Mouse (Mus musculus): ENCODE results near the gene Plin2. TPM values are rescaled to one million over a fixed set of nuclear protein-coding genes. Genes with fewer than 3 reads are reported as not detected.

Gene Plin2
- polyA plus RNA-seq, 1 experiment from 2014 or later, result 154 TPM

- Histone ChIP-seq H3K27me3 (peaks cover 10% of the 10 kb centered on the region), H3K4me2 (no peak overlapping the region), H3K9ac (no peak overlapping the region), H3K4me1 (replicated peaks) (peaks cover 10% of the 10 kb centered on the region; the same call in 1 of the 2 replicates), H3K27ac (replicated peaks) (no peak overlapping the region), H3K9me3 (replicated peaks) (no peaks in the 10 kb centered on the region), H3K36me3 (replicated peaks) (no peaks in the 10 kb centered on the region), H3K4me3 (replicated peaks) (no peak overlapping the region)
- no peak for ATAC-seq (ENCODE audit: insufficient read depth)
- 26% methylated on average over 6 of the region's 6 CpGs for WGBS (ENCODE audit: insufficient replicate concordance)
Measured at GRCm38 (mm10) chr4:86695081-86695480, 25.2 kb upstream of the Plin2 start.

DNA sequence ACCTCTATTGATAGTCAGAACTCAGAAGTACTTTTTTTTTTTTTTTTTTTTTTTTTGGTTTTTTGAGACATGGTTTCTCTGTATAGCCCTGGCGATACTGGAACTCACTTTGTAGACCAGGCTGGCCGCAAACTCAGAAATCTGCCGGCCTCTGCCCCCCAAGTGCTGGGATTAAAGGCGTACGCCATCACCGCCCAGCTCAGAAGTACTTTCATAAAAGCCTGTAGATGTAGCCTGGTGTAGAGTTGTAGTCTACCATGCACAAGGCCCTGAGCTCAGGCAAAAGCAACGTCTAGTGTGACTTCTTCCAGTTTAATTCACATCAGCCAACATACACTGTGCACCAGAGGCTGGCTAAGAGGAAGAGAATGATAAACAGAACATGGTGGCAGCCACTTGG is 23.1 kb upstream of the Plin2 start:
- Histone ChIP-seq H3K4me1 (replicated peaks) (peaks cover 20% of the 10 kb centered on the region), H3K27me3 (peaks cover 6% of the 10 kb centered on the region; the same call in 1 of the 2 replicates), H3K9me3 (replicated peaks) (no peaks in the 10 kb centered on the region), H3K27ac (replicated peaks) (no peak overlapping the region), H3K9ac (no peak overlapping the region), H3K4me2 (no peak overlapping the region), H3K36me3 (replicated peaks) (no peaks in the 10 kb centered on the region), H3K4me3 (replicated peaks) (no peak overlapping the region)
- no peak for ATAC-seq (ENCODE audit: insufficient read depth)
- WGBS (ENCODE audit: insufficient replicate concordance), result 72% methylated on average over 7 of the region's 7 CpGs

- H3K4me2 ChIP-seq, result no peak overlapping the region
- H3K4me1 ChIP-seq (replicated peaks), result peaks cover 26% of the 10 kb centered on the region
- H3K9me3 ChIP-seq (replicated peaks), result no peaks in the 10 kb centered on the region
- H3K27ac ChIP-seq (replicated peaks), result no peak overlapping the region
- H3K36me3 ChIP-seq (replicated peaks), result no peaks in the 10 kb centered on the region
- no peak for ATAC-seq (ENCODE audit: insufficient read depth)
- H3K4me3 ChIP-seq (replicated peaks), result no peak overlapping the region
- WGBS (ENCODE audit: insufficient replicate concordance), result 69% methylated on average over 4 of the region's 4 CpGs
- no peaks in the 10 kb centered on the region for H3K27me3 ChIP-seq
- no peak overlapping the region for H3K9ac ChIP-seq
Measured at GRCm38 (mm10) chr4:86691290-86691689, 21.4 kb upstream of the Plin2 start.

- Histone ChIP-seq H3K27ac (replicated peaks) (peak overlapping the region; percentile 67), H3K9ac (no peak overlapping the region), H3K9me3 (replicated peaks) (no peaks in the 10 kb centered on the region), H3K4me2 (no peak overlapping the region), H3K36me3 (replicated peaks) (no peaks in the 10 kb centered on the region), H3K4me3 (replicated peaks) (no peak overlapping the region), H3K4me1 (replicated peaks) (peaks cover 31% of the 10 kb centered on the region), H3K27me3 (no peaks in the 10 kb centered on the region)
- WGBS (ENCODE audit: insufficient replicate concordance), result 59% methylated on average over 6 of the region's 6 CpGs
- ATAC-seq (ENCODE audit: insufficient read depth), result no peak
Measured at GRCm38 (mm10) chr4:86690768-86691167, 20.9 kb upstream of the Plin2 start.

DNA sequence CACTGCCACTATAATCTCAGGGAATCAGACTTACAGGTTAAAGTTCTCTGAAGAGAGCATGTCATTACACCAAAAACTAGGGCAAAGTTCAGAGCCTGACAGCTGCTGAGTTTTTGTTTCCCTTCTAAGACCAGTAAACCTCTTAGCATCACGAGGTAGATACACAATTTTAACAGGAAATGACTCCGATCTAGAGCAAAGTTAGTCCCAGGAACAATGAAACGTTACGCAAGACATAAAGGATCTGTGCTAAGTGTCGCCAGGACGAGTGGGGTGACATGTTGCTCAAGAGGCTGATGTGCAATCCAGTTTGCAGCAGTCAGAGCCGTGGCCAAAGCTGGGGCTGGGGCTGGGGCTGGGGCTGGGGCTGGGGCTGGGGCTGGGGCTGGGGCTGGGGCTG is 20.3 kb upstream of the Plin2 start:
- Histone ChIP-seq H3K9ac (no peak overlapping the region), H3K4me3 (replicated peaks) (no peak overlapping the region), H3K27me3 (no peaks in the 10 kb centered on the region), H3K4me2 (no peak overlapping the region), H3K36me3 (replicated peaks) (no peaks in the 10 kb centered on the region), H3K9me3 (replicated peaks) (no peaks in the 10 kb centered on the region), H3K4me1 (replicated peaks) (peaks cover 36% of the 10 kb centered on the region), H3K27ac (replicated peaks) (peak overlapping the region; percentile 67)
- peak; percentile 64 for ATAC-seq (ENCODE audit: insufficient read depth)
- WGBS (ENCODE audit: insufficient replicate concordance), result 14% methylated on average over 7 of the region's 7 CpGs

DNA sequence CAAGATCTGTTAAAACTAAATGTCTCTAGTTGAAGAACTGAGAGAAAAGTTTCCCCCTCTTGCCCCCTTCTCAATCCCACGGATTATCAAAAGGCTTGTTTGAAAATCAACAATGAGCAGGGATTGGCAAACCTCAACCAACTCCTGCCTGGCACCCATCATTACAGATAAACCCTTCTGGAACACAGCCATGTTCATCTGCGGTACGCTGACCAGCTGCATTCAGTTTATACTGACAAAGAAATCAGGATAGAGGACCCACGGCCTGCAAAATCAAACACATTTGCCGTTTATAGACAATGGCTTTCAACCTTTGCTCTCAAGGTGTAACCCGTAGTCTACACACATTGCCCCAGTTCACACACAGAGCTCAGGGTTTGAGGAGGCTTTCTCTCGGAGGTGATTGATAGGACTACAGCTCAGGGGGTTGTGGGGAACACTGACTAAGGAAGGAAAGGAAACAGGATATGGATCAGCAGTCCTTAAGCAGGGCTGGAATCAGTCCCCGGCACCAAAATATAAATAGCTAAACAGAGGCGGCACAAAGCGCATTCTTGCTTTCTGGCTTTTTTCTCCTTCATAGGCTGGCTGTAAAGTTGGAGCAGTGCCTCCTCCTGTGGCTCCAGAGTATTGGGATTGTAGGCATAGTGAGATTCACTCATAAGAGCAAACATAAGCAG is 19.3 kb upstream of the Plin2 start:
- Histone ChIP-seq H3K36me3 (replicated peaks) (no peaks in the 10 kb centered on the region), H3K4me3 (replicated peaks) (no peak overlapping the region), H3K4me1 (replicated peaks) (peaks cover 39% of the 10 kb centered on the region), H3K27me3 (no peaks in the 10 kb centered on the region), H3K9me3 (replicated peaks) (no peaks in the 10 kb centered on the region), H3K9ac (no peak overlapping the region), H3K27ac (replicated peaks) (peak overlapping the region; percentile 67), H3K4me2 (no peak overlapping the region)
- 60% methylated on average over 10 of the region's 10 CpGs for WGBS (ENCODE audit: insufficient replicate concordance)
- no peak; the same call in 1 of the 2 replicates for ATAC-seq (ENCODE audit: insufficient read depth)

DNA sequence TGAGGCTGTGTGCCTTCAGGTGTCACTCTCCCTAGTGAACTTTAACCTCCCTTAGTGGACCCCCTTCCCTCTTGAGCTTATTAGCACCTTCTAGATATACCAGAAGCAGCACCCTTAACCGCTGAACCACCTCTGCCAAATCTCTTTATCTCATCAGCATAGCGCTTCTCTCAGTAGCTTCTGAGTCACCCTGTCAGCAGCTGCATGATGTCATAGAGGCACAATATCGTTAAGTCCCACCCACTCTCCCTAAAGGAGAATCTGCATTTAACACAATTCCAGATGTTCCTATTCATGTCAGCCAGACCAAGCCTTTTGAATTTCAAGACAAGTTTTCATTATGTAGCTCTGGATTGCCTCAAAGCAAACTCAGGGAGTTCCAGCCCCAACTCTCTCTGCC is 16.7 kb upstream of the Plin2 start:
- Histone ChIP-seq H3K9ac (no peak overlapping the region), H3K4me2 (no peak overlapping the region), H3K36me3 (replicated peaks) (no peaks in the 10 kb centered on the region), H3K4me3 (replicated peaks) (no peak overlapping the region), H3K4me1 (replicated peaks) (peaks cover 49% of the 10 kb centered on the region), H3K9me3 (replicated peaks) (no peaks in the 10 kb centered on the region), H3K27me3 (no peaks in the 10 kb centered on the region), H3K27ac (replicated peaks) (no peak overlapping the region)
- WGBS (ENCODE audit: insufficient replicate concordance), result 39% methylated on average over 3 of the region's 3 CpGs
- no peak for ATAC-seq (ENCODE audit: insufficient read depth)

DNA sequence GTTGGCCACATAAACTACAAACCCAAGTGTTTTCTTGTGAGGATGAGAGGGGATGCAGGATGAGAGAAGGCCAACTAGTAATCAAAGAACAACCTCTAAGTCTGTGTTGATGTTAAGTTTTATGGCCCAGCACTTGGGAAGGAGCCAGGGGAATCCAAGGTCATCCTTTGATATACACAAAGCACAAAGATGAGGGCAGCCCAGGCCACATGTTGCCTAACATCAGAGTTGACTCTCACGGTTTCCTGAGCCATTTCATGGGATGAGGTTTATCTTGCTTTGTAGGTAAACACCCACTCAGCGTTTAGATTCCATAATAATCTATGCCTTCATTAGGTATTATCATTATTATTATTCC is 16.1 kb upstream of the Plin2 start:
- Histone ChIP-seq H3K9ac (no peak overlapping the region), H3K4me2 (no peak overlapping the region), H3K4me3 (replicated peaks) (no peak overlapping the region), H3K27me3 (no peaks in the 10 kb centered on the region), H3K4me1 (replicated peaks) (peaks cover 51% of the 10 kb centered on the region), H3K9me3 (replicated peaks) (no peaks in the 10 kb centered on the region), H3K27ac (replicated peaks) (0 out of 2 replicates have a peak overlapping the region, but pooled peaks have one; percentile 4), H3K36me3 (replicated peaks) (no peaks in the 10 kb centered on the region)
- no peak for ATAC-seq (ENCODE audit: insufficient read depth)
- WGBS (ENCODE audit: insufficient replicate concordance), result 41% methylated on average over 2 of the region's 2 CpGs

- ATAC-seq (ENCODE audit: insufficient read depth), result no peak
- WGBS (ENCODE audit: insufficient replicate concordance), result 67% methylated on average over 11 of the region's 11 CpGs
Measured at GRCm38 (mm10) chr4:86685231-86686008, 15.6 kb upstream of the Plin2 start.

GRCm38 (mm10) chr4:86684806-86685205 is 14.9 kb upstream of the Plin2 start:
- no peak overlapping the region for H3K4me2 ChIP-seq
- H3K27ac ChIP-seq (replicated peaks), result no peak overlapping the region
- H3K4me3 ChIP-seq (replicated peaks), result no peak overlapping the region
- H3K9ac ChIP-seq, result no peak overlapping the region
- WGBS (ENCODE audit: insufficient replicate concordance), result 69% methylated on average over 6 of the region's 6 CpGs
- no peaks in the 10 kb centered on the region for H3K36me3 ChIP-seq (replicated peaks)
- peaks cover 44% of the 10 kb centered on the region for H3K4me1 ChIP-seq (replicated peaks)
- ATAC-seq (ENCODE audit: insufficient read depth), result no peak
- no peaks in the 10 kb centered on the region for H3K27me3 ChIP-seq
- no peaks in the 10 kb centered on the region for H3K9me3 ChIP-seq (replicated peaks)

More at GRCm38 (mm10) chr4:86685231-86686008, 15.6 kb upstream of the Plin2 start:
- Histone ChIP-seq H3K4me2 (no peak overlapping the region), H3K27ac (replicated peaks) (0 out of 2 replicates have a peak overlapping the region, but pooled peaks have one; percentile 4), H3K9ac (no peak overlapping the region), H3K4me3 (replicated peaks) (no peak overlapping the region), H3K9me3 (replicated peaks) (no peaks in the 10 kb centered on the region), H3K27me3 (no peaks in the 10 kb centered on the region), H3K36me3 (replicated peaks) (no peaks in the 10 kb centered on the region), H3K4me1 (replicated peaks) (peaks cover 46% of the 10 kb centered on the region)

- Histone ChIP-seq H3K9me3 (replicated peaks) (no peaks in the 10 kb centered on the region), H3K9ac (no peak overlapping the region), H3K4me1 (replicated peaks) (peaks cover 35% of the 10 kb centered on the region), H3K27ac (replicated peaks) (no peak overlapping the region), H3K36me3 (replicated peaks) (no peaks in the 10 kb centered on the region), H3K27me3 (no peaks in the 10 kb centered on the region), H3K4me2 (no peak overlapping the region), H3K4me3 (replicated peaks) (no peak overlapping the region)
- WGBS (ENCODE audit: insufficient replicate concordance), result 83% methylated on average over 5 of the region's 5 CpGs
- no peak for ATAC-seq (ENCODE audit: insufficient read depth)
Measured at GRCm38 (mm10) chr4:86683746-86684145, 13.9 kb upstream of the Plin2 start.
